Mouse (Mus musculus): ENCODE measurements around the gene Wdr18. TPM values are rescaled to one million over a fixed set of nuclear protein-coding genes. Genes with fewer than 3 reads are reported as not detected.

Gene Wdr18
- polyA plus RNA-seq, 1 experiment from 2014 or later, result 174 TPM

DNA sequence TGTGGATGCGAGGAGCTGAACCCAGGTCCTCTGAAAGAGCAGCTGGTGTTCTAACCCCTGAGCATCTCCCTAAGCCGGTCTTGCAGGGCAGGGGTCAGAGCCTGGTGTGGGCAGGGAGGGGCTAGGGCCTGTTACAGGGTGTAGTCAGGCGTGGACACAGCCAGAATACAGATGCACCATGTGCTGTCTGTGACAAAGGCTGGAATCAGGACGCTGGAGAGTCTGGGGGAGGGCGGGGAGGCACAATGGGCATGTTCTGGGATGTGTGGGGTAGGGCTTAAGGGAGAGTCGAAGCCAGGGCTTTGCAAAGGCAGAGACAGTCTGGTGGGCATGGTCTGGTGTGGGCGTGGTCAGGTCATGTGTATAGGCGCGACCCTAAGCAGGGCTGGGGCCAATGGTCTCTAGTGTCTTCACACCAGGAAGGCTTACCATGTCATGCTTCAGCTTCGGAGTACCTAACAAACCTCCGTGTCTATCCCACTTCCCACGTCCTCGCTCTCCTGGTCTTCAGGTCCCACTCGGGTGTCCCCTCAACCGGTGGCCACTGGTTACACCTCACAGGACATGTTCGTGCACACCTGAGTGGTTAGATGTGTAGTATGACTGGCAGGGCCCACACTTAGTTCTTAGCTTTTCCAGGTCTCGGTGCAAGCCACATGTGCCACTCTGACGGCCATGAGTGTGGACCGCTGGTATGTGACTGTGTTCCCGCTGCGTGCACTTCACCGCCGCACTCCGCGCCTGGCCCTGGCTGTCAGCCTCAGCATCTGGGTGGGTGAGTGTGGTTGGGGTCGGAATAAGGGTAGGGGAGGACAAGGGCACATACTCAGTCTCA lies 39.7 kb upstream of the Wdr18 start:
- no peak for DNase-seq (ENCODE audit: low spot score)
- Histone ChIP-seq H3K27ac (no peak overlapping the region), H3K9me3 (replicated peaks) (no peaks in the 10 kb centered on the region), H3K27me3 (ENCODE audit: low read depth, poor library complexity, severe bottlenecking) (peaks cover 72% of the 10 kb centered on the region), H3K4me3 (peak overlapping the region; percentile 43), H3K36me3 (no peaks in the 10 kb centered on the region), H3K4me1 (peaks cover 65% of the 10 kb centered on the region)
- WGBS, result 20% methylated on average over 26 of the region's 26 CpGs

DNA sequence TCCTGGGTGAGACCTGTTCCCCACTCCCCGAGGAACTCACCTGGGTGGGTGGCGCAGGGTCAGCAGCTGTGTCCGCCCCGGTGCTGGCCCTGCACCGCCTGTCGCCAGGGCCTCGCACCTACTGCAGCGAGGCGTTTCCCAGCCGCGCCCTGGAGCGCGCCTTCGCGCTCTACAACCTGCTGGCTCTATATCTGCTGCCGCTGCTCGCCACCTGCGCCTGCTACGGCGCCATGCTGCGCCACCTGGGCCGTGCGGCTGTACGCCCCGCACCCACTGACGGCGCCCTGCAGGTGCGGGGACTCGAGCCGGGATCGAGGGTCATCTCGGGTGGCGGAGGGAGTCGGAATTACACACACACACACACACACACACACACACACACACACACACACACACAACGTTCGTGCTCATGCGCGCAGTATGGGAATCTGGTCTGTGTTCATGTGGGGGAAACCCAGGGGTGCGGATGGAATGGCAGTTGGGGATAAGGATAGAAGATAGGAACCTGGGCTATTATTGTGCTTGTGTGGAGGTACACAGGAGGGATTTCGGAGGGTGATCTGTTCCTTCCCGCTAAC lies 38.9 kb upstream of the Wdr18 start, which contains the start of gene R3hdm4:
Gene R3hdm4, minus strand, starts transcription at position 251 of the 578 bp plus-strand sequence.
- H3K4me3 ChIP-seq, result peak within 1 kb of the TSS; percentile 43
- peaks cover 72% of the 10 kb centered on the region for H3K27me3 ChIP-seq (ENCODE audit: low read depth, poor library complexity, severe bottlenecking)
- H3K36me3 ChIP-seq, result no peaks in the 10 kb centered on the region
- no peaks in the 10 kb centered on the region for H3K9me3 ChIP-seq (replicated peaks)
- 6% methylated on average over 41 of the region's 41 CpGs for WGBS
- no peak for DNase-seq (ENCODE audit: low spot score)
- H3K4me1 ChIP-seq, result peaks cover 63% of the 10 kb centered on the region
- H3K27ac ChIP-seq, result no peak within 1 kb of the TSS; the same call in 1 of the 2 replicates

GRCm38 (mm10) chr10:79921572-79921971 lies 38.4 kb upstream of the Wdr18 start:
- Histone ChIP-seq H3K4me1 (peaks cover 64% of the 10 kb centered on the region), H3K27ac (no peak overlapping the region; the same call in 1 of the 2 replicates), H3K27me3 (ENCODE audit: low read depth, poor library complexity, severe bottlenecking) (peaks cover 72% of the 10 kb centered on the region), H3K36me3 (no peaks in the 10 kb centered on the region), H3K4me3 (peak overlapping the region; percentile 43), H3K9me3 (replicated peaks) (no peaks in the 10 kb centered on the region)
- peak; percentile 65 for DNase-seq (ENCODE audit: low spot score)
- 1% methylated on average over 34 of the region's 34 CpGs for WGBS

GRCm38 (mm10) chr10:79924998-79925784 lies 34.8 kb upstream of the Wdr18 start:
- Histone ChIP-seq H3K9me3 (replicated peaks) (no peaks in the 10 kb centered on the region), H3K27me3 (ENCODE audit: low read depth, poor library complexity, severe bottlenecking) (peaks cover 41% of the 10 kb centered on the region), H3K4me3 (peak overlapping the region; percentile 24), H3K4me1 (peaks cover 55% of the 10 kb centered on the region), H3K36me3 (peaks cover 5% of the 10 kb centered on the region), H3K27ac (no peak overlapping the region)
- 13% methylated on average over 29 of the region's 29 CpGs for WGBS
- peak; percentile 95 for DNase-seq (ENCODE audit: low spot score)

- no peak for DNase-seq (ENCODE audit: low spot score)
- peaks cover 55% of the 10 kb centered on the region for H3K4me1 ChIP-seq
- H3K27me3 ChIP-seq (ENCODE audit: low read depth, poor library complexity, severe bottlenecking), result peaks cover 34% of the 10 kb centered on the region
- H3K36me3 ChIP-seq, result peaks cover 13% of the 10 kb centered on the region
- peak overlapping the region; percentile 76 for H3K4me3 ChIP-seq
- H3K27ac ChIP-seq, result peak overlapping the region; percentile 95
- H3K9me3 ChIP-seq (replicated peaks), result no peaks in the 10 kb centered on the region
- WGBS, result 11% methylated on average over 15 of the region's 15 CpGs
These were observed 34.0 kb upstream of the Wdr18 start for GRCm38 (mm10) chr10:79925785-79926490.

GRCm38 (mm10) chr10:79926491-79927323 lies 33.2 kb upstream of the Wdr18 start, which contains the start of gene Arid3a:
Arid3a (plus strand) TSS chr10:79927043.
- Histone ChIP-seq H3K4me1 (peaks cover 55% of the 10 kb centered on the region), H3K9me3 (replicated peaks) (no peaks in the 10 kb centered on the region), H3K27me3 (ENCODE audit: low read depth, poor library complexity, severe bottlenecking) (peaks cover 26% of the 10 kb centered on the region), H3K4me3 (peak within 1 kb of the TSS; percentile 76), H3K36me3 (peaks cover 20% of the 10 kb centered on the region), H3K27ac (peak within 1 kb of the TSS; percentile 95)
- peak; percentile 96 for DNase-seq (ENCODE audit: low spot score)
- under 1% methylated on average over 63 of the region's 63 CpGs for WGBS

DNA sequence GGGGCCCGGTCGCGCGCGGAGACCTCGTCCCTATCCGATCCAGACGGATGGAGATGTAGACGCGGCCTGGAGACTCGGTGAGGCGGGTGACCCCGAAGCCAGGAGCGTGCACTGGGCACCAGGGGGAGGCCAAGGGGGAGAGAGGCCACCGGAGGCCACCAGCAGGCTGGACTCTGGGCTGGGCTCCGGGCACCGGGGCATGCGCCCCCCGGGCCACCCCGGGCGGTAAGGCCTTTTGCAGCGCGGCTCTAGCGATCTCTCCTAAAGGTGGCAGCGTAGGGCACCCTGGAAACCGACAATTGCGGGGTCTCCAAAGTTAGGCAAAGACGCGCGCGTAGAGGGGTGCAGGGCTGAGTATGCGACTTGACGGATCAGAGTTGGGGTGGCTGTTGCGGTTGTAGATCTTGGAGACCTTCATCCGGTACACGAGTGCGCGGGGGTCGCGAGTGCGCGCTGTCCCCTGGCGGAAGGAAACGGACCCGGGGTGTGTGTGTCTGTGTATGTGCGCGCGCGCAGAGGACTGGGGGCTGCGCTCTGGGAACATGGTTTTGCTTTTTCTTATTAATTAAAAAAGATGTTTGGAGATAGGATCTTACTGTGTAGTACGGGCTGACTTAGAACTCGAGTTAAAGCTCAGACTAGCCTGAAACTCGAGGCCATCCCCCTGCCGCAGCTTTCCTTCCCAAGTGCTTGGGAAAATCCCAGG lies 32.5 kb upstream of the Wdr18 start:
- H3K27ac ChIP-seq, result peak overlapping the region; percentile 95
- WGBS, result under 1% methylated on average over 54 of the region's 54 CpGs
- peaks cover 28% of the 10 kb centered on the region for H3K36me3 ChIP-seq
- DNase-seq (ENCODE audit: low spot score), result peak; percentile 79
- no peaks in the 10 kb centered on the region for H3K9me3 ChIP-seq (replicated peaks)
- H3K4me3 ChIP-seq, result peak overlapping the region; percentile 76
- H3K27me3 ChIP-seq (ENCODE audit: low read depth, poor library complexity, severe bottlenecking), result peaks cover 18% of the 10 kb centered on the region
- peaks cover 61% of the 10 kb centered on the region for H3K4me1 ChIP-seq

DNA sequence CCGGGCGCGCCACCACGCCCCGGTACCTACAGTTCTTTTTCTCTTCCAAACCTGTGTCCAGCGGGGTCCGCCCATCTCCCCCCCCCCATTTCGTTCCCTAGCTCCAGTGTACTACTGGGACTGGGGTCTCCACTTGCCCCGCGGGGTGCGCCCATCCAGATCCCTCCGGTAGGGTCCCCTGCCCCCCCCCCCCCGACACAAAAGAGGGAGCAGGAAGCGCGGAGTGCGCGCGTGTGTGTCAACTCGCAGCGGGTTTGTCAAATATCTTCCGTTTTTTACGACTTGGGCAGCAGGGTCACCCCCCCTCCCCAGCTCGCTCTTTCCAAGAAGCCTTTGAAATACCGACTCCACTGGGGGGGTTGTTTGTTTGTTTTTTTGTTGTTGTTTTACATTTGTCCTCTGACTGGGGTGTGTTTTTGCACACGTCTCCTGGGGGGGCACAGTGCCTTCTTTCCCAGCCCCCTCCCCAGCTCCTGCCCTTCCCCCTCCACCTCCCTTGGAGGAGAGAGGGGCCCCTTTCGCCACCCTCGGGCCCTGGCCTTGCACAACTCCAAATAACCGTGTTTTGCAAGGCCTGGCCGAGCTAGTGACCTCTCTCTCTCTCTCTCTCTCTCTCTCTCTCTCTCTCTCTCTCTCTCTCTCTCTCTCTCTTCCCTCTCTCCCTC lies 31.8 kb upstream of the Wdr18 start:
- DNase-seq (ENCODE audit: low spot score), result peak; percentile 79
- Histone ChIP-seq H3K4me1 (peaks cover 68% of the 10 kb centered on the region), H3K4me3 (peak overlapping the region; percentile 76), H3K27ac (peak overlapping the region; percentile 95), H3K27me3 (ENCODE audit: low read depth, poor library complexity, severe bottlenecking) (peaks cover 11% of the 10 kb centered on the region), H3K36me3 (peaks cover 35% of the 10 kb centered on the region), H3K9me3 (replicated peaks) (no peaks in the 10 kb centered on the region)
- under 1% methylated on average over 29 of the region's 29 CpGs for WGBS

DNA sequence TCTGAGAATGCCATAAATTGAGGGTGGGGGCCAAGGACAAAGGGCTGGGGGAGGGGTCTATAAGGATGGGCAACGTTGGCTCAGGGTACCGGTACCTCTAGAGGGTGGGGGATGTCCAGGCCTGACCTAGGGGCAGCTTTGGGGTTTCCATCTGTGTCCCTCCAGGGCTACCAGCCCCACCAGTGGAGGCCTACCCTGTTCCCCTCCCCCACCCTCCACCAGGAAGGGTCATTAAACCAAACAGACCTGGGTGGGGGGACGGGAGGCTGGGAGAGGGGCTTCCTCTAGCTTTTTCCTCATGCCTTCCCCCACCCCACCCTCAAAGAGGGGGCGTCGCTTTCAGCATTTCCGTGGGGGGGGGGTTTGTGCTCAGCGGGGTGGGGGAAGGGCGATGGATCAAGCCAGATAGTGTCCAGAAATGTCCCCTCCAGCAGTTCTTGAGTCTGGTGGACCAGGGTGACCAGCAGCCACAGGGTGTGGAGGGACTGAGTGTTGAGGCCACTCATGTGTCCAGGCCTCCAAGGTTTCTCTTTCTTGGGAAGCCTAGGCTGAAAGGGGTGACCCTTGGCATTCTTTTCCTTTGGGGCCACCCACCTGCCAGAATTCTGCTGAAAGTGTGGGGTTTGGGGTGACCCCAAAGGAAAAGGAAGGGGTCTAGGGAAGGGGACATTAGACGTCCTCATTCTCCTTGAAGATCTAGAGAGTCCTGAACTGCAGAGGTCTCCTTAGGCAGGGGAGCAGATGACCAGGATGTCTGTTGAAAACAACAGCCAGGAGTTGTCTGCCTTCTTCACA lies 30.8 kb upstream of the Wdr18 start:
- WGBS, result 7% methylated on average over 9 of the region's 9 CpGs
- Histone ChIP-seq H3K27ac (peak overlapping the region; percentile 95), H3K27me3 (ENCODE audit: low read depth, poor library complexity, severe bottlenecking) (peaks cover 2% of the 10 kb centered on the region), H3K9me3 (replicated peaks) (no peaks in the 10 kb centered on the region), H3K36me3 (peaks cover 44% of the 10 kb centered on the region), H3K4me3 (peak overlapping the region; percentile 76), H3K4me1 (peaks cover 73% of the 10 kb centered on the region)
- peak; percentile 58 for DNase-seq (ENCODE audit: low spot score)

Measured in limb, embryonic 10.5 days (tissue).